Mouse (Mus musculus): Measurements from ENCODE around the gene Bik.

Gene Bik

DNA sequence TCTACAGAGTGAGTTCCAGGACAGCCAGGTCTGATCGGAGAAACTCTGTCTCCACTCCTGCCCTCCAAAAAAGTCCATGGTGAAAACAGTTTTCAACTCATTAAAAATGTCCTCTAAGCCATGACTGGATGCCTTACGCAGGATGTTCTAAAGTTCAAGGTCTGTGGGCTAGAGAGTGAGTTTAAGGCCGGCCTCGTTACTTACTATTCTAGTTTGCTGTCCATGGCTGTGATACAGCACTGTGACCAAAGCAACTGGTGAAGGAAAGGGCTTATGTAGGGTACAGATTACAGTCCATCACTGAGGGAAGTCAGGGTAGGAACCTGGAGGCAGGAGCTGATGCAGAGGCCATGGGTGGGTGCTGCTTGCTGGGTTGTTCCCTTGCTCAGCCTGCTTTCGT is 41.9 kb downstream of the Bik start:
- in situ Hi-C loops (cut with MboI; ENCODE audit: low pct_unique_long_range_greater_than_20kb in 1 of 2, low sequenced_read_pairs in 2 of 2, unreplicated experiment in 1 of 2), result no loop called here

DNA sequence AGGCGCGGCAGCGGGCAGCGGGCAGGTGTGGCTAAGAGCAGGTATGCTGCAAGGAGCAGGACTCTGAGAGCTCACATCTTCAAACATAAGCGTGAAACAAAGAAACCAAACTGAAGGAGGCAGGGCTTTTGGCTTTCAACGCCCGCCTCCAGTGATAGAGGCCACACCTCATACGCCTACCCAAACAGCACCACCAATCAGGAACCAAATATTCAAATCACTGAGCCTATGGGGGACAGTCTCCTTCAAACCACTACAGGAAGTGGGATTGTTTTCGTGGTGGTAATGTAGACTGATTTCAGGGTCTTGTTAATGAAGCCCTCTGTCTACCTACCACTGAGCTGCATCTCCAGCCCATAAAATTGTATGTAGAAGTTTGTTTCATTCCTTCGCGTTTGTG is 43.0 kb downstream of the Bik start:
- in situ Hi-C loops (cut with MboI; ENCODE audit: low pct_unique_long_range_greater_than_20kb in 1 of 2, low sequenced_read_pairs in 2 of 2, unreplicated experiment in 1 of 2), result no loop called here

DNA sequence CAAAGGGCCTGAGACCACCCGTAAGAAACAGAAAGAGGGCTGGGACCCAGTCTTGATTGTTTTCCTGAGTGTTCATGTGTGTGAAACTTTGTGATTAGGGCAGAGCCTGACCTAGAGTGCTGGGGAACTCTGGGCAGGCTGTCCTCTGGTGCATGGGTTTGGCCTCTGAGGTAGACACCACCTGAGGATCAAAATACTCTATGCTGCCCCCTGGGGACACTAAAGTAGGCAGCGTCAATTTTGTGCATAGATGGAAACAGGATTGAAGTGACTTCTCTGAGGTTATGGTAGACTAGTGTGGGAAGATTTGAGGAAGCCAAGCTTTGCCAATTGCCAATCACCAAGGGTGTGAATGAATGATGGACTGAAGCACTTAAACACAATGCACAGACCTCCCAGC is 44.0 kb downstream of the Bik start:
- in situ Hi-C loops (cut with MboI; ENCODE audit: low pct_unique_long_range_greater_than_20kb in 1 of 2, low sequenced_read_pairs in 2 of 2, unreplicated experiment in 1 of 2), result no loop called here

DNA sequence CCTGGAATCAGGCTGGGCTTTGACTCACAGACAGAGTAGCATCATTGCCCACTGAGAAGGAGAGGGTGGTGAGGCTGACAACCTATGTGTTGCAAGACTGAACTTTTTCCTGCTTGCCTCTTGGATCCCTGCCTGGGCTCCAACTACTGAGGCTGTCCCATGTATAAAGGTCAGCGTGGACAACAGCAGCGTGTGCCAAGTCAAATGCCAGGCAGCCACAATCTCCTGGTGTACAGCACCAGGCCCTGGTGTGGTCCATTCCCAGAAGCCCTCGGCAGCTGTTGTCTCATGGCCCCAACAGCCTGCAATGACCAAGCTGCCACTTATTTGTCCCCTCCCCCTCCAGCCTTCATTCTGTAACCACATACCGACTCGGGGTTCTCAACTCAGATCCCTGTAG is 45.0 kb downstream of the Bik start:
- in situ Hi-C loops (cut with MboI; ENCODE audit: low pct_unique_long_range_greater_than_20kb in 1 of 2, low sequenced_read_pairs in 2 of 2, unreplicated experiment in 1 of 2), result no loop called here

DNA sequence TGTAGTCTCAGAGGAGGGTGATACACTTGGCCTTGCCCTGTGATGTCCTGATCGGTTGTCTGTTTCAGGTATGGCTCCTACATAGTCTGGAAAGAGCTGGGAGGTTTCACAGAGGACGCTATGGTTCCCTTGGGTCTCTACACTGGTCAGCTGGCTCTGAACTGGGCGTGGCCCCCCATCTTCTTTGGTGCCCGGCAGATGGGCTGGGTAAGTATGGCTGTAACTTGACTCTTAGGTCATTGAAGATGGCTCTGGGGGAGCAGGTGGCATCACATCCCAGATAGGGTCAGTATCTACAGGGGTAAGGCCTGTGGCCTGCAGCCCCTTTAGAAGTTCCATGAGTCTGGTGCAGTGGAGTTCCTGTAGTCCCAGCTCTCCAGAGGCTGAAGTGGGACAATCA is 45.5 kb downstream of the Bik start:
- in situ Hi-C loops (cut with MboI; ENCODE audit: low pct_unique_long_range_greater_than_20kb in 1 of 2, low sequenced_read_pairs in 2 of 2, unreplicated experiment in 1 of 2), result no loop called here

DNA sequence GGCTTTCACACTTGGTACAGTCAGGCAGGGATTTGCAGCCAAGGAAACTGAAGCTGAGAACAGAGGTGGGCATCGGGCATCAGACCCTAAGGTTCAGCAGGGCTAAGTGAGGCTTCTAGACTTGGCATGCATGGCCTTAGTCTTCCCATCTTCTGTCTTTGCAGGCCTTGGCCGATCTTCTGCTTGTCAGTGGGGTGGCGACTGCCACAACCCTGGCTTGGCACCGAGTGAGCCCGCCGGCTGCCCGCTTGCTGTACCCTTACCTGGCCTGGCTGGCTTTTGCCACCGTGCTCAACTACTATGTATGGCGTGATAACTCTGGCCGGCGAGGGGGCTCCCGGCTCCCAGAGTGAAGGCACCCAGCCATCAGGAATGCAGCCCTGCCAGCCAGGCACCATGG is 46.9 kb downstream of the Bik start:
- in situ Hi-C loops (cut with MboI; ENCODE audit: low pct_unique_long_range_greater_than_20kb in 1 of 2, low sequenced_read_pairs in 2 of 2, unreplicated experiment in 1 of 2), result no loop called here

DNA sequence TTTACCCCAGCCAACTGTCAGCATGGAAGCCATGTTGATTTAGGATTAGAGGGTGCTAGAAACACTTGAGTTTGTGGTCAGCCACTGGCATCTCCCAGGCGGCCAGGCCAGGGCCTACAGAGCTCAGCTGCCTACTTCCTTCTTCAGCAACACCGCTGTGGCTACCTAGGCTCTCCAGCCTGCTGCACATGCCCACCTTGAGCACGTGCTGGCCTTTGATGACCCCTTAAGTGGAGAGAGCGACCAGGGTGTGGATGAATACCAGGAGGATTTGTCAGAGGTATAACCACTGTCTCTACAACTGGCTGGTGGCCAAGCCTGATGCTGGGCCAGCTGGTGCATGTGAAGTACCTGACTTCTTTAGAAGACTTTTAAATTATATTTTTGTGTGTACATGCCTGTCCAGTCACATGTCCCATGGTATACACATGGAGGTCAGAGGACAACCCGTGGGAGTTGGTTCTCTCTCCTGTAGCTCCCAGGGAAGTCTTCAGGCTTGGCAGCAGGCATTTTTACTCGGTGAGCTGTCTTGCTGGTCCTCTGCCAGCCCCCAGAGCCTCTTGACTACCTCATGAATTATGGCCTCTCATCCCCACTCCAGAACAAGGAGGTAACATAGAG is 48.2 kb downstream of the Bik start:
- in situ Hi-C loops (cut with MboI; ENCODE audit: low pct_unique_long_range_greater_than_20kb in 1 of 2, low sequenced_read_pairs in 2 of 2, unreplicated experiment in 1 of 2), result no loop called here

DNA sequence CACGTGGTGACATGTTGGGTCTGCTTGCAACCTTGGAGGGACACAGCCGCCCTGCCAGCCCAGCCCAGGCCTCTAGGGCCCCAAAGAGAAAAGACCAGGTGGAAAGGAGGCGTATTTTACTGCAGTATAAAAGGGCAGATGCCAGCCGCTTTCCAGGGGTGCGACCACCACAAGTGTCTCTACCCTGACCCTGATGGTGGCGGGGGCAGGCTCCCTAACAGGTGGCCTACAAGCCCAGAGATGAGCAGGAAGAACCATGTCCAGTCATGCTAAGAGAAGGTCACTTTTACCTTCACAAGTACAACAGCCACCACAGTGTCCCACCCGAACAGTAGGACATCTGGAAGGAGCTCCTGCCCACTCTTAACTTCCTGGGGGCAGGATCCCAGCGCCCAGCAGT is 48.9 kb downstream of the Bik start:
- in situ Hi-C loops (cut with MboI; ENCODE audit: low pct_unique_long_range_greater_than_20kb in 1 of 2, low sequenced_read_pairs in 2 of 2, unreplicated experiment in 1 of 2), result no loop called here

DNA sequence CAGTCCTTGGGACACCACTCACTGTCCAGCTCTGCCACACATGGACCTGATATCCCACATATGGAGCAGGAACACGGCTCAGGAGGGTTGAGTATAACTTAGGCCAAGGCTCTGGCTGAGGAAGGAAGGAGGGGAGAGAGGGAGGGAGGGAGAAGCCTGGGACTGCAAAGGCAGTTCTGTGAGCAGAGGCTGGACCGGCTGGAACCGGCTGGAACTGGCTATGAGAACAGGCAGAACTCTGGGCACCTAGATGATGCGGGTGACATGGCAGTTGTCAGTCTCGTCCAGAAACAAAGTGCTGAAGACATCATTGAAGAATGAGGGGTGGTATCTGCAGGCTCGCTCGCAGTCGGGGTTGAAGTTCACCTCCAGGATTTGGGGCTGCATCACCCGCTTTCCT is 50.0 kb downstream of the Bik start:
- in situ Hi-C loops (cut with MboI; ENCODE audit: low pct_unique_long_range_greater_than_20kb in 1 of 2, low sequenced_read_pairs in 2 of 2, unreplicated experiment in 1 of 2), result no loop called here

DNA sequence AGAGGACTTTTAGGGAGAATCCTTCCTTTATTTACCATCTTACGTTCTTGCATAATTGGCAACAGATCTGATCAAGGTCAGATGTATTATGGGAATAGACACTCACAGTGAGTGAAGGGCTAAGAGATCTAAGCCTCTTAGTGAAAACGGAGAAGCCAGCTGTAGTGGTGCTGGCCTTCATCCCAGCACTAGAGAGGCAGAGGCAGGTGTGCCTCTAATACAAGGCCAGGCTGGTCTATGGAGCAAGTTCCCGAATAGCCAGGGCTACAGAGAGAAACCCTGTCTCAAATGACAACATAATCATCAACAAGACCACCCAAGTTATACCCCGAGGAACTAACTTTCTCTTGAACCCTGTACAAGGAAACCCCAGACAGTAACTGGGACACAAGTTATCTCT is 56.3 kb downstream of the Bik start:
- in situ Hi-C loops (cut with MboI; ENCODE audit: low pct_unique_long_range_greater_than_20kb in 1 of 2, low sequenced_read_pairs in 2 of 2, unreplicated experiment in 1 of 2), result no loop called here

DNA sequence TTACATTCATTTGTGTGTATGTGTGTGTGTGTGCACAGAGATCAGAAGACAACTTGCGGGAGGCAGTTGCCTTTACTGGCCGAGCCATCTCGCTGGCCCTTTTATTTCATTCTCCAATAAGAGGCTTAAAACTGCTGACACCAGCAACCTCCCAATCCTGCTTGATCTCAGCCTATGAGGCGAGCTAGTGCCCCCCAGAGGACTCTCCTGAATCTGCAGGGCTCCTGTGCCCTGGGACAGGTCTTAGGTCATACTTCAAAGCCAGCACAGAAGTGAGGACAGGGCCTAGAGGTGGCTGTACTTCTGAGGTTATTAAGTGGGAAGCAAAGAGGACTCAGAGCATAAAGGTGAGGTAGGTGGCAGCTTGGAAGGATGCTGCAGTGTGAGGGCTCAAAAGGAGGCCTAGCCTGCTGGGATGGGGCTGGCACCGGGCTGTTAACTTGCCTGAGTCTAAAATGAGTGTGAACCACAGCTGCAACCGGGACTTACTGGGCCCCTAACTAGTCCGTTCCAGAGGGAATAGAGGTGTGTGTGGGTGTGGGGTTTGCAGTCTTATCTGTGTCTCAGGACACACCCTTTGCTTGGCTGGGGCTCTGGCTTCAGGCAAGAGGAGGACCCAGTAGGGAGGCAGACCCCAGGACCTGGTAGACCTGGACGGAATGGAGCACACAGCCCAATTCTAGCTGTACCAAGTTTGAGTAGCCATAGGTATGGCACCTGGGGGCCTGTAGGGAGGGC is 56.9 kb downstream of the Bik start:
- in situ Hi-C loops (cut with MboI; ENCODE audit: low pct_unique_long_range_greater_than_20kb in 1 of 2, low sequenced_read_pairs in 2 of 2, unreplicated experiment in 1 of 2), result no loop called here

DNA sequence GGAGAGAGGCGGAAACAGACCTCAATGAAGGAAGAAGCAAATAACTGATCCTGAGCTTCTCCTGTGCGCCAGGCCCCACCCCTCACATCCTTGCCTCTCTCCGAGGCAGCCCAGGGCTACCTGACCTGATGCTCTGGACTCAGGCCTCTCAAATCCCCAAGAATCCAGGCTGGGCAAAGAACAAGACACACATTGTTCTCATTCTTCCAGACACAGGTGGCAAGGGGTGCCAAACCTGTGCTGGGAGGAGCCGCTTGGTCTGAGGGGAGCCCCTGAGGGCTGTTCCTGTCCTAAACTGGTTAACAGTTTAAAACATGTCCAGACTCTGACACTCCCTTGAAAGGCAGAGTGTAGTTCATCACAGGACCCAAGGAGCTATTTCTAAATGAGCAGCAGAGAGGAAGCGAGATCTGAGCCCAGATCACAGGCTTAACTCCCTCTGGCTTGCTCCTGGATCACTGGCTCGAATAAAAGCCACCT is 58.1 kb downstream of the Bik start:
- in situ Hi-C loops (cut with MboI; ENCODE audit: low pct_unique_long_range_greater_than_20kb in 1 of 2, low sequenced_read_pairs in 2 of 2, unreplicated experiment in 1 of 2), result no loop called here

DNA sequence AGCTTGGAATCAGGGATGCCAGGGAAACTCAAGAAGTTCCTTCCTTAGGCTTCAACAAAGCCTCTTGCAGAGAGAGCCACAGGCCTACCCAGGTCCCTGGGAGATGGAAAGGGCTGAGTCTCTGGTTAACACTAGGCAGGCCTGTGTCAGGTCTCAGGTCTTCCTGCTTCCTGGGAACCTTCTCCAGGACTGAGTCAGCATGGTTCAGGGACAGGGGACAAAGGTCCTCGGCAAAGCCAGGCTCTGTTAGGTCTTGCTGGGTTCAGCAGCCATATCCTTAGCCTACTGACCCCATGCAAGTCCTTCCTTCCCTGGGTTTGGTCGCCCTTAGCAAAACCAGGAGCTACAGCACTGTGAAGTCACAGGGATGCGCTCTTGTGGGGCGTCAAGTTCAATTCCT is 64.2 kb downstream of the Bik start:
- in situ Hi-C loops (cut with MboI; ENCODE audit: low pct_unique_long_range_greater_than_20kb in 1 of 2, low sequenced_read_pairs in 2 of 2, unreplicated experiment in 1 of 2), result no loop called here

DNA sequence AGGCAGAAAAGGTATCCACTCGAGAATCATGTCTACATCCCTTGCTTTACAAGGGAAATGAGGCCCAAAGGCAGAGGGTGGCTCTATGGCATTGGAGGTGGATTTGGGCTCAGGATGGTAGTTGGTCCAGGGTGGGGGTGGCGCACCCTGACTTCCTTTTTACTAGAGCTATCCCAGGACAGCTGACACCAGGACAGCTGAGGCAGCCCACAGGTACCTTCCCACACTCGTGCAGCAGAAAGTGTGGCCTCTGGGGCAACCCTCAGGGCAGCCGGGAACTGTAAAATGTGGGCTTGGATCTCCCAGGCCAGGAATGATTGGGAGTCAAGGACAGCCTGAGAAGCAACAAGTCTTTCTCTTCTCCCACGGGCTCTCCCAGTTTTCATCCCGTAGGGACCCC is 65.1 kb downstream of the Bik start:
- in situ Hi-C loops (cut with MboI; ENCODE audit: low pct_unique_long_range_greater_than_20kb in 1 of 2, low sequenced_read_pairs in 2 of 2, unreplicated experiment in 1 of 2), result no loop called here

DNA sequence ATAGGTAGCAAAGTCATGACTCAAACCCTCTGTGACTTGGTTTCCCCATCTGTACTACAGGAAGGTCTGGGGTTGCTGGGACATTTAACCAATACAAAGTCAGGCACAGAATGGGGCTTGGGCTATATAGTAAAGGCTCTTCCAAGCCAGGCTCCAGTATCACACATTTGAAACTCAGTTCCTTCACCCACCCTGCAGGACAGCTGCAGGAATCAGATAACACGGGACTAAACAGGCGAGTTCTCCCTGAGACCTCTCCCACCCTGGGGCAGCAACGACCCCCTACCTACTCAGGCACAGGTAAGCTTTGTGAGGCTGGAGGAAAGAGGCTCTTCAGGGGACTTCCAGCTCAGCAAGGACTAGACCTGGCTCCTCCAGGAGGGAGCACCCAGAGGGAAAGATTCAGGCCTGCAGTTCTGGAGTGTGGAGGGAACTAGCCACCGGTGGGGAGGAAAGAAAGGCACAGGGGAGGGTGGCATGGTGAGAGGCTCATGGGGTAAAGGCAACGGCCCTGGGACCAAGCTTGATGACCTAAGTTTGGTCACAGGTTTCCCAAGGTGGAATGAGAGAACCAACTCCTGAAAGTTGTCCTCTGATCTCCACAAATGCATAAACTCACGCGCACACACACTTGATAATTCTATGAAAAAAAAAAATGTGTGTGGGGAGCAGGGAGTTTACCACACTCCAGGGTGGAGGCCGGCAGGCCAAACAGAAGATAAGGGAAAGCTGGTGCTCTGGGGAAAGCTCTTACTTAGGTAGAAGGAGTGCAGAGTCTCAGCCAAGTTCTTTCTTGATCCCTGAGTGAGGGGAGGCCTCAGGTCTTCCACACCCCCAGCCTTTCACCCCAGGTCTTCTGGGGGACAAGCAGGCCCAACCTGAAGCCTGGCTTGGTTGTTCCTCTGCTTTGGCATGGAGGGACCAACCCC is 65.9 kb downstream of the Bik start:
- in situ Hi-C loops (cut with MboI; ENCODE audit: low pct_unique_long_range_greater_than_20kb in 1 of 2, low sequenced_read_pairs in 2 of 2, unreplicated experiment in 1 of 2), result no loop called here

DNA sequence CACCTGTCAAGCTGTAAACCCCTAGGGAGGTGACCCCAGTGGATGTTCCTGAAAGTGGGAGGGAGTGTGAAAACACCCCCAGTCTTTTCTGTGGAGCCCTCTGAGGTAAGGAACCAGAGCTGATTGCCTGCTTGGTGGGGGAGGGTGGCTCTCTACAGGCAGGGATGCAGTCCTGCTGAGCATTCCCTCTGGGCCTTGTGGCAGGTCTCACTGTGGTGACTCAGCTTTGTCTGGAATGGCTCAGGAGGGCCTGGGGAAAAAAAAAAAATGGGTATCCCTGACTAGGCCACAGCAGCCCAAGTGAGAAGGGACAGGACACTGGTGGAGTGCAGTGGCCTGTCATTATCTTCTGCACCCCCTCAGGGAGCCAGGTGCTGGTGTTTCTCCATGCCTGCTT is 66.5 kb downstream of the Bik start:
- in situ Hi-C loops (cut with MboI; ENCODE audit: low pct_unique_long_range_greater_than_20kb in 1 of 2, low sequenced_read_pairs in 2 of 2, unreplicated experiment in 1 of 2), result no loop called here

DNA sequence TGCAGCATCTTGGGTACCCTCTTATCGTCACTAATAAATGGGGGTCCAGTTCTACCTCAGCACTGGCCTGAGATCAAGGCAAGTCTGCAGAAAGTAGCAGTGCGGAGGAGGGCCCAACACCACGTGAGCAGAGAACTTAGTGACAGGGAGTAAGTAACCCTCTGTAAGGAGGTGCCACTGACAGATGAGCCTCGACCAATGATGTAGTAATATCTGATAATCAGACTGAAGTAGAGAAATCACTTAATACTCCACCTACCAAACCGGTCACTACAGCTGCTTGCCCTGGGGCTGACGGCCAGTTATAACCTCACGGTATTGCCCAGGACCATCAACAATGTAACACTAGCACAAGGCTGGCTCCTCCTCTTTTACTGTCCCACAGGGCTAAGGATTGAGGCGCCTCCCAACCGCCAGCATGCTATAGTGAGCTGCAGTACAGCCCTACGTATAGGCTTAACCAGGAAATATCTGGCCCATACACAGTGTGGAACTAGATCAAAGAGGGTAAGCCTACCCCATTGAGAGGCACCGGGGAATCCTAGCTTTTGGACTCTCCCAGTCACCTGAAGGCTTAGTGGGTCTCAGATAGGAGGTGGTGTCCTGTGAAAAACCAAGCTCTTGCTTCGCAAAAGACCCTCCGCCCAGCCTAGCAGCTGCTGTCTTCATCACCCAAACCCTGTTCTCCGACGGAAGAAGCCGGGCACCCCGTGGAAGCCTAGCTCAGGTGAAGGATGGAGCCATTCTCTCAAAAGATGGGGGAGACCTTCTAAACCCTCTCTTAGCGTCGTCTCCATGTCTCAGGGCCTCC is 67.2 kb downstream of the Bik start:
- in situ Hi-C loops (cut with MboI; ENCODE audit: low pct_unique_long_range_greater_than_20kb in 1 of 2, low sequenced_read_pairs in 2 of 2, unreplicated experiment in 1 of 2), result no loop called here

All from mouse embryonic stem cell (cell line).